Mouse (Mus musculus): Measurements from ENCODE around the gene Cotl1.

GRCm38 (mm10) chr8:119805275-119805674 is 35.1 kb downstream of the Cotl1 start:
- TF ChIP-seq TAL1 (IDR thresholded peaks at IDR 0.05; ENCODE audit: low read length) (no peak), GATA1 (IDR thresholded peaks at IDR 0.05; ENCODE audit: low read length) (no peak)

Data from erythroblast, embryonic 14.5 days (primary cell).